Mouse (Mus musculus): ENCODE results near the gene Armc5. TPM values are rescaled to one million over a fixed set of nuclear protein-coding genes. Genes with fewer than 3 reads are reported as not detected.

Gene Armc5
- total RNA-seq, 4 experiments from 2014 or later: 10.0 to 14.7 (median 11.9) TPM

GRCm38 (mm10) chr7:128245547-128245946 is 8.4 kb downstream of the Armc5 start:
- DNase-seq (ENCODE audit: low spot score in 2 of 2): no peak

GRCm38 (mm10) chr7:128246496-128247391 is 9.6 kb downstream of the Armc5 start, which contains the start of gene Tgfb1i1:
Gene Tgfb1i1, plus strand, starts transcription at chr7:128246812.
- DNase-seq (ENCODE audit: low spot score in 2 of 2): no peak

- DNase-seq (ENCODE audit: low spot score in 2 of 2): peak; percentile 74 to 86
Measured at GRCm38 (mm10) chr7:128247443-128247842, 10.3 kb downstream of the Armc5 start.

- no peak for DNase-seq (ENCODE audit: low spot score in 2 of 2)
Measured at GRCm38 (mm10) chr7:128248081-128249042, 11.2 kb downstream of the Armc5 start.

GRCm38 (mm10) chr7:128249998-128250397 is 12.9 kb downstream of the Armc5 start:
- DNase-seq (ENCODE audit: low spot score in 2 of 2): no peak

- no peak for DNase-seq (ENCODE audit: low spot score in 2 of 2)
Measured at GRCm38 (mm10) chr7:128251946-128252345, 14.8 kb downstream of the Armc5 start.

- peak; percentile 79 to 82 for DNase-seq (ENCODE audit: low spot score in 2 of 2)
Measured at GRCm38 (mm10) chr7:128252609-128253008, 15.5 kb downstream of the Armc5 start.

- DNase-seq (ENCODE audit: low spot score in 2 of 2): no peak
Measured at GRCm38 (mm10) chr7:128254978-128255377, 17.8 kb downstream of the Armc5 start.

- no peak for DNase-seq (ENCODE audit: low spot score in 2 of 2)
Measured at GRCm38 (mm10) chr7:128255757-128256156, 18.6 kb downstream of the Armc5 start.

- no peak for DNase-seq (ENCODE audit: low spot score in 2 of 2)
Measured at GRCm38 (mm10) chr7:128256783-128257334, 19.7 kb downstream of the Armc5 start.

- DNase-seq (ENCODE audit: low spot score in 2 of 2): no peak
Measured at GRCm38 (mm10) chr7:128265411-128265810, 28.3 kb downstream of the Armc5 start, which contains the start of gene Slc5a2. Gene Slc5a2, plus strand, starts transcription at chr7:128265657.

GRCm38 (mm10) chr7:128266056-128266455 is 28.9 kb downstream of the Armc5 start:
- no peak for DNase-seq (ENCODE audit: low spot score in 2 of 2)

GRCm38 (mm10) chr7:128267391-128267790 is 30.2 kb downstream of the Armc5 start:
- no peak for DNase-seq (ENCODE audit: low spot score in 2 of 2)

- DNase-seq (ENCODE audit: low spot score in 2 of 2): no peak
Measured at GRCm38 (mm10) chr7:128267813-128268212, 30.7 kb downstream of the Armc5 start.

GRCm38 (mm10) chr7:128270431-128270850 is 33.3 kb downstream of the Armc5 start:
- DNase-seq (ENCODE audit: low spot score in 2 of 2): no peak

GRCm38 (mm10) chr7:128271496-128271895 is 34.4 kb downstream of the Armc5 start:
- DNase-seq (ENCODE audit: low spot score in 2 of 2): no peak

- no peak for DNase-seq (ENCODE audit: low spot score in 2 of 2)
Measured at GRCm38 (mm10) chr7:128276051-128276450, 38.9 kb downstream of the Armc5 start.

GRCm38 (mm10) chr7:128279750-128280149 is 42.6 kb downstream of the Armc5 start:
- DNase-seq (ENCODE audit: low spot score in 2 of 2): no peak

- DNase-seq (ENCODE audit: low spot score in 2 of 2): no peak
Measured at GRCm38 (mm10) chr7:128281765-128282164, 44.6 kb downstream of the Armc5 start.

GRCm38 (mm10) chr7:128282532-128283244 is 45.5 kb downstream of the Armc5 start:
- no peak for DNase-seq (ENCODE audit: low spot score in 2 of 2)

GRCm38 (mm10) chr7:128284047-128284446 is 46.9 kb downstream of the Armc5 start:
- no peak for DNase-seq (ENCODE audit: low spot score in 2 of 2)
